Mouse (Mus musculus) fibroblast of lung, adult 2 months (primary cell): ENCODE data around the gene Aqp9.
"Not testable (repeated sequence)": the region's sequence is repeated elsewhere in the genome, so short reads cannot be mapped to it uniquely, and the experiment has no call there.

Source experiments
- DNase-seq: peaks from one replicate; pipeline ENCODE4 v3.0.0-alpha.2; 2011; ENCODE audit warnings: low read depth

Aqp9 gene

GRCm38 (mm10) chr9:71138936-71139335 is 29.5 kb downstream of the Aqp9 start:
- DNase-seq, result no peak

- DNase-seq, result no peak
Observed at GRCm38 (mm10) chr9:71137267-71137945, 31.1 kb downstream of the Aqp9 start.

- DNase-seq, result no peak
Observed at GRCm38 (mm10) chr9:71135073-71135472, 33.4 kb downstream of the Aqp9 start.

- no peak for DNase-seq
Observed at GRCm38 (mm10) chr9:71133190-71133589, 35.3 kb downstream of the Aqp9 start.

- no peak for DNase-seq
Observed at GRCm38 (mm10) chr9:71131822-71132221, 36.7 kb downstream of the Aqp9 start.

GRCm38 (mm10) chr9:71128911-71129310 is 39.6 kb downstream of the Aqp9 start:
- DNase-seq, result peak; percentile 37

GRCm38 (mm10) chr9:71126205-71126604 is 42.3 kb downstream of the Aqp9 start:
- DNase-seq, result no peak

GRCm38 (mm10) chr9:71123095-71123494 is 45.4 kb downstream of the Aqp9 start:
- DNase-seq, result not testable (repeated sequence)

- no peak for DNase-seq
Observed at GRCm38 (mm10) chr9:71120924-71121323, 47.6 kb downstream of the Aqp9 start.

- no peak for DNase-seq
Observed at GRCm38 (mm10) chr9:71113166-71113565, 55.3 kb downstream of the Aqp9 start.

GRCm38 (mm10) chr9:71103521-71103920 is 65.0 kb downstream of the Aqp9 start:
- DNase-seq, result no peak

GRCm38 (mm10) chr9:71094066-71094465 is 74.4 kb downstream of the Aqp9 start:
- no peak for DNase-seq

GRCm38 (mm10) chr9:71092038-71092437 is 76.4 kb downstream of the Aqp9 start:
- DNase-seq, result no peak

- no peak for DNase-seq
Observed at GRCm38 (mm10) chr9:71079201-71079600, 89.3 kb downstream of the Aqp9 start.

- DNase-seq, result no peak
Observed at GRCm38 (mm10) chr9:71077251-71077825, 91.1 kb downstream of the Aqp9 start.

- no peak for DNase-seq
Observed at GRCm38 (mm10) chr9:71076201-71076648, 92.3 kb downstream of the Aqp9 start.

- no peak for DNase-seq
Observed at GRCm38 (mm10) chr9:71073831-71074230, 94.7 kb downstream of the Aqp9 start.

- no peak for DNase-seq
Observed at GRCm38 (mm10) chr9:71073076-71073475, 95.4 kb downstream of the Aqp9 start.

- no peak for DNase-seq
Observed at GRCm38 (mm10) chr9:71072502-71072901, 96.0 kb downstream of the Aqp9 start.

GRCm38 (mm10) chr9:71071581-71072330 is 96.7 kb downstream of the Aqp9 start:
- DNase-seq, result no peak

- DNase-seq, result no peak
Observed at GRCm38 (mm10) chr9:71070628-71071027, 97.9 kb downstream of the Aqp9 start.

GRCm38 (mm10) chr9:71068866-71069390 is 99.6 kb downstream of the Aqp9 start:
- DNase-seq, result no peak

GRCm38 (mm10) chr9:71067156-71067555 is 101.3 kb downstream of the Aqp9 start:
- DNase-seq, result no peak
